Mouse (Mus musculus): Measurements from ENCODE around the gene Sost.

DNA sequence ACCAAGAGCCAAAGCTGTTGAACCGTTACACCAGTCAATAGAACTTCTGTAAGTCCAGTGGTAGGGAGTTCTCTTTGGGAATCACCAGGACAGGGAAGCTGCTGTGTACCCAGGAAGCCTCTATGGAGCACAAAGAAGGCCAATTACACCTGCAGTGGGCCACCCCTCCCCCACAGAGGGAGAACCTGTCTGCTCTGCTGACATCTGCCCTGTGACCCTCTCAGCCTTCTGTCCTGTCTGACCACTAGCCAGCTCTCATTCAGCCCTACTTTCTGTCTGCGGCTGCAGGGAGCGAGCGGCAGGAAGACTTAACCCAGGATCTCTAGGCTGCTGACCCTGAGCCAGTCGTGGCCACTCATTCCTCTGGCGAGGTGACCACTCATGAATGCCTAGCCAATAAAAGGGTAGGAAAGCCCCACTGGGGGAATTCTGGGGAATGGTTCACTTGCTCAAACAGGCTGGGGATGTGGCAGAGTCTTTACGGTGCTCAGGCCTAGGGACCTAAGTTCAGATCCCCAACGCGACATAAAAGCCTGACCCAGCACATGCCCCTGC is 13.9 kb upstream of the Sost start:
- TF ChIP-seq POLR2A (IDR thresholded peaks at IDR 0.05; ENCODE audit: extremely low read depth, insufficient read depth, low read length) (no peak), CTCF (IDR thresholded peaks at IDR 0.05; ENCODE audit: extremely low read depth, insufficient read depth, low read length) (no peak)

Data from cortical plate, adult 2 months (tissue).